Mouse (Mus musculus) T-helper 17 cell (primary cell): Measurements from ENCODE around the gene N4bp2l2.

ENCODE experiments used
- in situ Hi-C, 2 experiments: fragments of 300-600 bp; cut with MboI, MseI; formaldehyde crosslinking; loops; 1 replicate in 1 of 2; 2 replicates in 1 of 2; pipeline ENCODE4 v1.15.1; 2025; ENCODE audit warnings: high pct_unique_total_duplicates in 2 of 2

N4bp2l2 gene

DNA sequence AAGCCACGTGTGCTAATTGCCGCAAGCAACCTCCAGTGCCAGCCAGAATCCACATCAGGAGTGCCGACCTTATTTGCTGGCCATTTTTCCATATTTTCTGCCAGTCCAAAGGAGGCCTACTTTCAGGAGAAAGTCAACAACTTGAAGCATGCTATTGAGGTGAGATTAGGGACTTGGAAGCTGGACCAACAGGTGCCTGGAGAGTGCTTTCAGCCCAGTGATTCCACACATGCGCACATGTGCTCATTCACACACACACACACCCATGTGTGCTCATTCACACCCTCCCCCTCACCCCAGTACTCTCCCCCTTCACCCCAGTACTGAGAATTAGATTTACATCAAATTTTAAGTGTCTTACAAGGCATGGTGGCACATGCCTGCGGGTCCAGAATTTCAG lies 99.0 kb downstream of the N4bp2l2 start:
- in situ Hi-C loops = no loop called here

- in situ Hi-C loops = no loop called here
Measured at GRCm38 (mm10) chr5:150566226-150566625, 99.8 kb downstream of the N4bp2l2 start.

GRCm38 (mm10) chr5:150564426-150564825 lies 101.6 kb downstream of the N4bp2l2 start:
- in situ Hi-C loops = no loop called here

GRCm38 (mm10) chr5:150561783-150562182 lies 104.2 kb downstream of the N4bp2l2 start:
- in situ Hi-C loops = no loop called here

DNA sequence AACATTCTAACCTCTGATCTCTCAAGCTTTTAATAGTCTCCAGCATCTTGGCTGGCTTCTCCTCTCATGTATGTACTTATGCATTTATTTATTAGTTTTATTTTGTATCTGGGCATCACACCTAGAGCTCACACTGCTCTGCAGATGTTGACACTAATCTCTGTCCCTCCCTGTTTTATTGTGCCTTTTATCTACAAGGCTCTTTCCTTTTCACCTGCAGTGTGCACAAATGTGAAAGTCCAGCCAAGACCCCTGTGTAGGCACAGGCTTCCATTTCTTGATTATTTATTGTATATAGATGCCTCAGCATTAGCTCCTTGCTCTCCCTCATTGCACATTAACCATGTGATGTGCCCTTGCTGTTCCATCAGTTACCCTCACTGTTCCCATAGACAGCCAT lies 104.6 kb downstream of the N4bp2l2 start:
- in situ Hi-C loops = no loop called here

DNA sequence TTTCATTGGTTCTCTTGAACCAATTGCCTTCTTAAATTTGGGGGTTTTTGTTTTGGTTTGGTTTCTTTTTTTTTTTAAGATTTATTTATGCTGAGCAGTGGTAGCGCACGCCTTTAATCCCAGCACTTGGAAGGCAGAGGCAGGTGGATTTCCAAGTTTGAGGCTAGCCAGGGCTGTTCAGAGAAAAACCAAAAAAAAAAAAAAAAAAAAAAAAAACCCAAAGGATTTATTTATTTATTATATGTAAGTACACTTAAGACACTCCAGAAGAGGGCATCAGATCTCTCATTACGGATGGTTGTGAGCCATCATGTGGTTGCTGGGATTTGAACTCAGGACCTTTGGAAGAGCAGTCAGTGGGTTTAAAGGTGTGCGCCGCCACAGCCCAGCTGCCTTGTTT lies 105.1 kb downstream of the N4bp2l2 start:
- in situ Hi-C loops = no loop called here

GRCm38 (mm10) chr5:150559519-150560103 lies 106.4 kb downstream of the N4bp2l2 start:
- in situ Hi-C loops = no loop called here
